Mouse (Mus musculus) limb, embryonic 14.5 days (tissue): ENCODE data around the gene Cnn2. TPM values are rescaled to one million over a fixed set of nuclear protein-coding genes. Genes with fewer than 3 reads are reported as not detected.

Source experiments
- ATAC-seq: fragments of 200-750 bp; cut with Nextera tagmentation; 2 replicates; pipeline ENCODE4 v1.8.0; 2017; ENCODE audit warnings: low read depth, moderate number of reproducible peaks, moderate TSS enrichment; ENCODE audit not compliant: low FRiP score
- DNase-seq: peaks from one replicate; pipeline ENCODE4 v3.0.0-alpha.2; 2015; ENCODE audit warnings: low spot score
- H3K27ac ChIP-seq: fragments of 300-500 bp; sonication (generic); replicated peaks from 2 replicates; pipeline ENCODE4 v1.5.1; 2014; ENCODE audit warnings: low read depth, mild to moderate bottlenecking, low read length, moderate library complexity, mixed read lengths
- H3K27me3 ChIP-seq: fragments of 300-500 bp; sonication (generic); 2 replicates; pipeline ENCODE4 v1.6.1; 2014; ENCODE audit warnings: low read length, mixed read lengths; ENCODE audit not compliant: control insufficient read depth, insufficient read depth
- H3K36me3 ChIP-seq: fragments of 300-500 bp; sonication (generic); 2 replicates; pipeline ENCODE4 v1.6.1; 2014; ENCODE audit warnings: mild to moderate bottlenecking, low read length, moderate library complexity, mixed read lengths; ENCODE audit not compliant: control insufficient read depth, insufficient read depth
- H3K4me1 ChIP-seq: fragments of 300-500 bp; sonication (generic); 2 replicates; pipeline ENCODE4 v1.6.1; 2014; ENCODE audit warnings: antibody characterized with exemption, low read length, mixed read lengths; ENCODE audit not compliant: control insufficient read depth, insufficient read depth
- H3K4me2 ChIP-seq: fragments of 300-500 bp; sonication (generic); replicated peaks from 2 replicates; pipeline ENCODE4 v1.6.1; 2014; ENCODE audit warnings: low read depth, mild to moderate bottlenecking, low read length, moderate library complexity; ENCODE audit not compliant: severe bottlenecking
- H3K4me3 ChIP-seq: fragments of 300-500 bp; sonication (generic); replicated peaks from 2 replicates; pipeline ENCODE4 v1.5.1; 2014; ENCODE audit warnings: low read length
- H3K9ac ChIP-seq: fragments of 300-500 bp; sonication (generic); 2 replicates; pipeline ENCODE4 v1.6.1; 2014; ENCODE audit warnings: mild to moderate bottlenecking, low read depth, low read length, moderate library complexity; ENCODE audit not compliant: severe bottlenecking
- H3K9me3 ChIP-seq: fragments of 300-500 bp; sonication (generic); 2 replicates; pipeline ENCODE4 v1.6.1; 2016; ENCODE audit warnings: low read length; ENCODE audit not compliant: control insufficient read depth
- POLR2A ChIP-seq: fragments of 200-500 bp; IDR thresholded peaks from 2 replicates; pipeline ENCODE4 v1.8.0; 2012; ENCODE audit warnings: inconsistent platforms, mild to moderate bottlenecking, moderate library complexity, borderline replicate concordance; ENCODE audit not compliant: insufficient read depth, insufficient read length; ENCODE audit errors: extremely low read depth
- WGBS: fragments of 180-500 bp; shearing (Covaris S2); extraction: QIAGEN DNeasy Blood & Tissue Kit; methylation state at CpG from one replicate; pipeline ENCODE4 v1.1.7; 2014; 5-methylcytosine and 5-hydroxymethylcytosine counted together
- polyA plus RNA-seq, 2 experiments: library from polyadenylated mRNA; depleted of rRNA in 1 of 2; stranded (reverse) in 1 of 2; unstranded in 1 of 2; fragments of >200 nt; fragmentation: Nextera tagmentation in 1 of 2; extraction: Ambion mirVana in 1 of 2; gene quantifications; 2 replicates each; pipeline versions ENCODE4 v1.2.1 to v1.2.3; 2012 to 2014

Cnn2 gene
- polyA plus RNA-seq, 2 experiments: 133 to 273 TPM

GRCm38 (mm10) chr10:80016931-80017330 is 28.5 kb downstream of the Cnn2 start:
- no peaks in the 10 kb centered on the region for H3K9me3 ChIP-seq
- no peak overlapping the region for H3K9ac ChIP-seq
- no peak overlapping the region for H3K4me3 ChIP-seq
- H3K4me1 ChIP-seq: peaks cover 10% of the 10 kb centered on the region
- ATAC-seq (no peak), DNase-seq (no peak)
- TF ChIP-seq POLR2A: no peak
- 86% methylated on average over 10 of the region's 10 CpGs for WGBS
- H3K36me3 ChIP-seq: no peaks in the 10 kb centered on the region
- no peak overlapping the region for H3K27ac ChIP-seq
- no peak overlapping the region for H3K4me2 ChIP-seq
- peaks cover 39% of the 10 kb centered on the region for H3K27me3 ChIP-seq

DNA sequence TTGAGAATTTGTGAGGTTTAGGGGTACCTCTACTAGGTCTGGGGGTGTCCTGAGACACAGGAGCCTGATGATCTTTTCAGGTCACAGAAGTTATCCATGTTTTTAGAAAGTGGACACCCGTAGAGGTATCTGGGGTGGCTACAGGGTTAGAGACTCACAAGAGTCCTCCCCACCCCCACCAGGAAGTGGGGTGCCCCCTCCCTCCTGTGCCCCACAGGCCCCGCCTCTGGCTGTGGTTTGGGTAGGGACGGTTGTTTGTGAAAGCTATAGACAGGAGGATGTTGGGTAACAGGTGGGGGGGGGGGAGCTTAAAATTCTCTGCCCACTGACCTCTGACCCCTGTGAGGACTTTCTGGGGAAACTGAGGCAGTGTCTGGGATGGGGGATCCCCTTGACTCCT is 29.0 kb downstream of the Cnn2 start:
- Histone ChIP-seq H3K27me3 (peaks cover 36% of the 10 kb centered on the region), H3K9me3 (no peaks in the 10 kb centered on the region), H3K9ac (no peak overlapping the region), H3K4me2 (no peak overlapping the region), H3K4me1 (peaks cover 10% of the 10 kb centered on the region), H3K4me3 (no peak overlapping the region), H3K27ac (no peak overlapping the region), H3K36me3 (no peaks in the 10 kb centered on the region)
- WGBS: 72% methylated on average over 3 of the region's 3 CpGs
- DNase-seq: no peak
- TF ChIP-seq POLR2A: no peak
- ATAC-seq: no peak

DNA sequence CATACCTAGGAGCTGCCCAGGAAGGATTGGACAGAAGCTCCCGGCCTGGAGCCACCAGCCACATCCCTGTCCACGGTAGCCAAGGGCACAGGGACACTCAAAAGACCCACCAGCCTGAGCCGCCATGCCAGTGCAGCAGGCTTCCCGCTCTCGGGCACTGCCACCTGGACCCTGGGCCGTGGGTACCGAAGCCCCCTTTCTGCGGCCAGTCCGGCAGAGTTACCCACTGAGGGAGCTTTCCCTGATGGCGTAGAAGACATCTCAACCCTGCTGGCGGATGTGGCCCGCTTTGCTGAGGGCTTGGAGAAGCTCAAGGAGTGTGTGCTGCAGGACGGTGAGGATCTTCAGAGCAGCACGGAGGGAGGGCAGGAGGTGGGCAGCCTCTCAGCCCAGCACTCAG is 29.4 kb downstream of the Cnn2 start:
- DNase-seq (no peak), ATAC-seq (no peak)
- peaks cover 31% of the 10 kb centered on the region for H3K27me3 ChIP-seq
- H3K36me3 ChIP-seq: no peaks in the 10 kb centered on the region
- no peak for TF ChIP-seq POLR2A
- H3K4me1 ChIP-seq: peaks cover 10% of the 10 kb centered on the region
- no peaks in the 10 kb centered on the region for H3K9me3 ChIP-seq
- H3K4me3 ChIP-seq: no peak overlapping the region
- no peak overlapping the region for H3K9ac ChIP-seq
- H3K27ac ChIP-seq: no peak overlapping the region
- 82% methylated on average over 14 of the region's 14 CpGs for WGBS
- H3K4me2 ChIP-seq: no peak overlapping the region

GRCm38 (mm10) chr10:80018739-80019297 is 30.4 kb downstream of the Cnn2 start:
- Histone ChIP-seq H3K36me3 (no peaks in the 10 kb centered on the region), H3K4me3 (no peak overlapping the region; the same call in 1 of the 2 replicates), H3K9ac (no peak overlapping the region), H3K4me2 (0 out of 2 replicates have a peak overlapping the region, but pooled peaks have one; percentile 5), H3K27ac (no peak overlapping the region), H3K9me3 (no peaks in the 10 kb centered on the region), H3K4me1 (peaks cover 10% of the 10 kb centered on the region), H3K27me3 (peaks cover 21% of the 10 kb centered on the region)
- no peak for TF ChIP-seq POLR2A
- 8% methylated on average over 14 of the region's 15 CpGs for WGBS
- ATAC-seq (no peak), DNase-seq (no peak)

DNA sequence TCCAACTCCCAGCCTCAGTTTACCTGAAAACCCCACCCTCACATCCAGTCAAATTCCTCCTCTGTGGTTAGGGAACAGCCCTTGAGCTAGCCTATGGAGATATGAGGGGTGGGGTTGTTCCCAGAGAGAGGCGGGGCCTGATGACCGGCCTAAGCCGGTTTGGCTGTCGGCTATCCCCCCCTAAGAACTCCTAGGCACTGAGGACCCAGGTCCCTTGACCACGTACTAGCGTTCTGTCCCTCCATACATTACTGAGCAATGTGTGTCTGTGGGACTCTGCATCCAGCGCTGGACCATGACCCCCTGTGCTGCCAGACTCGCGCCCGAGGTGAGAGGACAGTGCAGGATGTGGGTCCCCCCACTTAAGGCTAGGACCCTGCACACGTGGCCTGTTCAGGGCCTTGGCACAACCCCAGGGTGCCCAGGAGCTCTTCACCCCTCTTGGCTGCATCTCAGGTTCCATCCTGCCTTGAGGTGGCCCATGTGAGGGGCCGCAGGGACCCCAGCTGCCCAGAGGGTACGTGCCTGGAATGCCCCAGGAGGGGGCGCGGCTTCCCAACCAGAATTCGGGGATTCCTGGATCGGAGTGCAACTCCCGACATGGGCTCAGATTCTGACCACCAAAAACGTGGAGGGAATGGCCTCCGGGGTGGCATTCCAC is 31.2 kb downstream of the Cnn2 start:
- peak; percentile 53 for ATAC-seq
- 4% methylated on average over 20 of the region's 20 CpGs for WGBS
- H3K9me3 ChIP-seq: no peaks in the 10 kb centered on the region
- no peaks in the 10 kb centered on the region for H3K36me3 ChIP-seq
- H3K4me2 ChIP-seq: peak overlapping the region; percentile 41
- no peak for TF ChIP-seq POLR2A
- H3K27me3 ChIP-seq: peaks cover 13% of the 10 kb centered on the region
- DNase-seq: no peak
- peaks cover 10% of the 10 kb centered on the region for H3K4me1 ChIP-seq
- peak overlapping the region; percentile 50 for H3K9ac ChIP-seq
- H3K4me3 ChIP-seq: peak overlapping the region; percentile 22
- no peak overlapping the region for H3K27ac ChIP-seq
